Mouse (Mus musculus): ENCODE results near the gene Ift122.

Ift122 gene

DNA sequence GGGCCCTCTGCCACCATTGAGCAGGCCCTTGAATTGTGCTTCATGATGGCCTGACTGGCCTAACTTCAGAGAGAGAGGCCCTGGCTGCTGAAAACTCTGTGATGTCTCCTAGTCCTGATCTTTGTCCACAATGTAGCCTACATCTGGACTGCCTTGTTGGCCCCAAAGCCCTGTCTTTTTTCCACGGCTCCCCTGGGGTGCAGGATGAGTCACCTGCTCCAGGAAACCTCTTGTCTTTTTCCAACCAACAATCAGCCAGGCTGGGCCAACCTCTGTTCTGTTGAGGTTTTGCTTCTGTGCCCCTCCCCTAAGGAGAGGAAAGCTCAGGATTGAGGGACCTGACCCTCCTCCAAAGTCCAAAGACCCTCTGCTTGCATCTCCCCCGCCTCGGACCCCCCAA lies 108.5 kb downstream of the Ift122 start:
- DNase-seq: no peak

GRCm38 (mm10) chr6:115962439-115963085 lies 109.3 kb downstream of the Ift122 start:
- no peak for DNase-seq

DNA sequence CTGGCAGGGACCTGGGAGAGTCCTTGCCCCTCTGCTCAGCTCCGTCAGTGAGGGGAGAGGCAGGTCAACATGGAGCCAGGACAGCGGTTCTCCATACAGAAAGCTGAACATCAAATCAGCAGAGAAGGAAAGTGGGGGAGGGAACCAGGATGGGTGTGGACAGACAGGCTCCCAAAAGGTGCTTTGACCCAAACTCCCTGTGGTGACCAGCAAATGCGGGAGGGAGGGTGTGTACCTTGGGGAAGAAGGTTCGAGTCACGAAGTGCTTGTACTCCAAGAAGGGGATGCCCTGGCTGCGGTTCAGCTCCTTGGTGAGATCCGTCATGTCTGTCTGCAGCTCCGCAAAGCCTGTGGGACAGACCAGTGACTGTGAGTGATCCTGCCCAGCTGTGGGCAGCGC lies 110.4 kb downstream of the Ift122 start:
- no peak for DNase-seq

DNA sequence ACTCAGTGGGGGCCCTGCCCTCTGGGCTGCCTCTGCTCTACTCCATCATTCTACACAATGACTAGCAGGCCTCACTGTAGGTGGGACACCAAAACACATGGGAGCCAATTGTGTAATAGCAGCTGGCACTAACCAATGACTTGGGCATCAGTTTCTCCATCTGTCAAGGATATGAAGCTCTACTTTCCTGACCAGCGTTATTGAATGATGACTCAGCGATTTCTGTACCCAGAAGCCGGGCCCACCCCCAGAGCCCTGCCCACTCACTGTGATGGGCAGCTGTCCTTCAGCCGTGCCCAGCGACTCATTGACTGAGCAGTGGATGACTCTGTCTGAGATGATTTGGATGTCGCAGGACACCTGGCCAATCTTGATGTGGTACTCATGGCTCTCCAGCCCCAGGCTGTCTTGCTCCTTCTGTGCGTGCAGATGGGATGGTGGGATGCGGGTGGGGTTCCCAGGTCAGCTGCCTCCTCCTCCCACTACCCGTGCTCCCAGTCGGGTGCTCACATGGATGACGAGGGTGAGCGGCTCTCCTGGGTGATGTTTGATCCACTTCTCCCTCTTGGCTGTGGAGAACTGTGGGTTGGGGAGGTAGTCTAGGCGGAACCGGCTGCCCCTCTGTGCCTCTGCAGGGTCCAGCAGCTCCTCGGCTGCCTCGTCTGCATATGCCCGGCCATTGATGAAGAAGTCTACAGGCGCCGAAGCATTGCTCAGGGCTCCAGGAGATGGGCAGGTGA lies 113.1 kb downstream of the Ift122 start:
- no peak for DNase-seq

- peak; percentile 75 to 80 for DNase-seq
Measured at GRCm38 (mm10) chr6:115967291-115967880, 114.1 kb downstream of the Ift122 start.

DNA sequence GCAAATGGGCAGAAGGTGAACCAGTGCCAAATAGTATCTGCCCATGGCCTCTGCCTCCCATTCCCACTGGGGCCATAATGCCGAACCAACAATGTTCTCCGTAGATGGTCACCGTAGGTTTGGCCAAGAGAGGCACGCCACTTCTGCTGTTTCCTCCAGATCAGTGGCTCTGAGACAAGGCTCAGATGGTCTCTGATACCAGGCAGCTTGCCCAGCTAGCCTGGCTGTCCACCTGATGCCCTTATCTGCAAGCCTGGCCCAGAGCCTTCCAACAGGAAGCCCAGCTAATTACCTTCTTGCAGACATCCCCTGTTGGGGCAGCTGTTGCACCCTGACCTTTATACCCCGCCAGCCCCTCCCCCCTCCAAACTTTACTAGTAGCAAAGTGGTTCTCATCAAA lies 114.8 kb downstream of the Ift122 start:
- DNase-seq: peak; percentile 87 to 89

DNA sequence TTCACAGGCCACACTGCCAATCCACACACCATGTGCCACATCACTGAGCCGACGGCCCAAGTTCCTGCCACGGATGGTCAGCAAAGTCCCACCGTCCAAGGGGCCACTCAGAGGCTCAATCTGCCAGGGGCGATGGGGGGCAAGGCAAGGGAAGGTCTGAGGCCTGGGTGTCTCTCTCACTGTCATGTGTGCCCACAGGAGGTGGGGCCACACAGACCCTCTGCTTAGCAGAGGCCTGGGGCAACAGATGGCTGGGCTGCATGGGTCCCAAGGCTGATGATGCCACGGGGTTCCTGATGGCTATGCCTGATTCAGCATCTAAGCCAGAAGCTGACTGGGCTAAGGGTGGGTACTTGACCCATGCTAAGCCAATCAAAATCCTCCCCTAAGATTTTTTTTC lies 115.4 kb downstream of the Ift122 start:
- DNase-seq: peak; percentile 62 to 68

DNA sequence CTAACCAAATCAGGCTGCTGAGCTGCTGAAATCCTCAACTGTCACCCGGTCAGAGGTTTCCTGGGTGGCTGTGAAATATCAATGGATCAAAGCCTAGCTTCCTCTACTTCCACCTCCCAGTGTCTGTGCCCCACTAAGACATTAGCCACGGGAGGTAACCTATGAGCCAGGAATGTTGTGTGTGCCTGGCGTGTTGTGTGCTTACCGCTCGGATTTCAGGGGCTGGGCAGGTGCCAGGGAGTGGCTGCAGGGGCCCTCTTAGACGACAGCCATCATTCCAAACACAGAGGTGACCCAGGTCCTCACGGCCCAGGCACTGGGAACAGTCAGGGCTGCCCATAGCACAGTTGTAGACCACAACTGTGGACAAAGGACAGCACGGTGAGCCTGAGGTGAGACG lies 115.8 kb downstream of the Ift122 start:
- peak; percentile 62 to 70 for DNase-seq

GRCm38 (mm10) chr6:115969952-115970351 lies 116.7 kb downstream of the Ift122 start:
- DNase-seq: no peak

DNA sequence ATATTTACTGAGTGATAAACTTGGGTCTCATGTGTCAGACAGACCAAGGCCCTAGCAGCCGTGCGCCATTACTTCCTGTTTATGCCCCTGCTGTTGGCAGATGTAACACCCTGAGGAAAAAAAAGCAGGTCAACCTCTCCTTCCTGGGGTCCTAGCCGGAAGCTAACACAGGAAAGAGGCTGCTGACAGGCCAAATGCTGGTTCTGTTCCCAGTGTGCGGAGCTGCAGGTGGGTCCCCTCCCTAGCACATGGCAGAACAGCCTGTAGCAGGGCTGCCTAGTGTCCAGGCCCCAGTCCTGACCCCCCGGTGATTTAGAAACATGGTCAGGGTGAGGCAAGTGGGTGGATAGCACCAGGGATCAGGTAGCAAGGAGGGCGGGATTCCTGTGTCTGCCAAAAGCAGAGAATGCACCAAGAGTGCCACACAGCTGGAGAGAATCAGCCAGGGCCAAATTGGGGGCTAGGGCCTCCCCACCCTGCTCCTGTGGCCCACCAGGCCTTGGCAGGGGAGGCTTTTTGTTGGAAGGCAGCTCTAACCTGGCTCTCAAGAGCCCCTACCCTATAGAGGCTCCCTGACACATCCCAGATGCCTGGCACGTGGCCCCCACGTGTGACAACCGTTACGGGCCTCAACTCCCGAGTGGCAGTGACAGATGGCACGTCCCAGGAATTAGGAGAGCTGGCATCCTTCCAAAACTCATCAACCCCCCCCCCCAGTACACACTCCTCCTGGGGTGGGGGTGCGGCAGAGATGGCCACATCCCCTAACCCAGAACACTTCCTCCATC lies 118.2 kb downstream of the Ift122 start:
- DNase-seq: no peak

GRCm38 (mm10) chr6:115972083-115972764 lies 119.0 kb downstream of the Ift122 start:
- DNase-seq: no peak

- no peak for DNase-seq
Measured at GRCm38 (mm10) chr6:115973139-115973875, 120.0 kb downstream of the Ift122 start.

- peak in 1 of 2 experiments; percentile 69 for DNase-seq
Measured at GRCm38 (mm10) chr6:115973881-115974662, 120.8 kb downstream of the Ift122 start.

GRCm38 (mm10) chr6:115975606-115976005 lies 122.3 kb downstream of the Ift122 start:
- no peak for DNase-seq

Data from cerebellum, postnatal 14 days (tissue).